Mouse (Mus musculus): ENCODE measurements at regions not wholly inside any gene's neighbourhood (a gene's known extent, or its start where the extent isn't known, plus 50 kb on each side); places are given as distances from the start of the nearest gene placed in this dataset.

DNA sequence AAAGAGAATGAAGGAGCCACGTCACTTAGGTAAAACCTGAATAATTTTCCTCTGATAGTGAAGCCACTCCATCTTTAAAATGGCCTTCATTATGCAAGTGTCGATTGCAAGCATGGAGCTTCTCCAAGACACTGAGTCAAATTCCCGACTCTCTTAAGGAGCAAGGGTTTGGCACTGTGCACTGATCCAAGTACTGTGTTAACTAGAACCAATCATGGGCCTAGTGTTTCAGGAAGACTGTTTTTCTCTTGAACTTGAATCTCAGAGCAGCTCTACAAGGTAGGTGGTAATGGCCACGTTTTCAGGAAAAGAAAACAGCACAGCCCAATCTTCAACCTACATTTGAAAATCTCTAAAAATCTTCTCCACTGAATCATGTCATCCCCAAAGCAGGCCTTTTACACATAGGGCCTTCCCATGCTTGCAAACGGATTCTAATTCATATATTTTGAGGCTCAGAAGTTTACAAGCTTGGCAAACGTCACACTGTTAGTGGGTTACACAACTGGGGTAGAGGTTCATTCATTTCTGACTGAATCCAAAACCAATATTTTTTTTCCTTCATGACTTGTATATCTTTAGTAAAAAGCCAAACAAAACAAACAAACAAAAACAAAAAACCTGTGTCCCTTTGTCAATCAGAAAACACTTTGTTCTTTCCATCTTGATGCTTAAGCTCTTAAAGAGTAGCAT, 342.2 kb upstream of the Zfp462 start:
- no peak for DNase-seq (ENCODE audit: extremely low read depth, low read depth)

DNA sequence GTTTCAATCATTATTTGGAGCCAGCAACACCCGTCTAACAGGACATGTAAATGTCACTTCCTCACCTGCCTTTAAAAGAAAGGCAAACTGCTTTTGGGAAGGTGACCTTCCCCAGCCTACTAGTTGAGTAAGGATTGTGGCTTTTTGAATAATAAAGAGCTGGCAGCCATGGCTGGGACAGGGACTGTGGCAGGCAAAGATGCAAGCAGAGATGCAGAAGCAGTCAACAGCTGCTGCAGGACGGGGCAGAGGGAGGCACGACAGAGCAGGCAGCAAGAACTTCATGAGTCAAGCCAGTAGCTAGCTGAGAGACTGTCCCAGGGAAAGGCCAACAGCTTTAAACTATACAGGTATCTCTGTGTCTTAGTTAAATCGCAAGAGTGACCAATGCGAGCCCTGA, 334.7 kb upstream of the Zfp462 start:
- DNase-seq (ENCODE audit: extremely low read depth, low read depth): no peak

DNA sequence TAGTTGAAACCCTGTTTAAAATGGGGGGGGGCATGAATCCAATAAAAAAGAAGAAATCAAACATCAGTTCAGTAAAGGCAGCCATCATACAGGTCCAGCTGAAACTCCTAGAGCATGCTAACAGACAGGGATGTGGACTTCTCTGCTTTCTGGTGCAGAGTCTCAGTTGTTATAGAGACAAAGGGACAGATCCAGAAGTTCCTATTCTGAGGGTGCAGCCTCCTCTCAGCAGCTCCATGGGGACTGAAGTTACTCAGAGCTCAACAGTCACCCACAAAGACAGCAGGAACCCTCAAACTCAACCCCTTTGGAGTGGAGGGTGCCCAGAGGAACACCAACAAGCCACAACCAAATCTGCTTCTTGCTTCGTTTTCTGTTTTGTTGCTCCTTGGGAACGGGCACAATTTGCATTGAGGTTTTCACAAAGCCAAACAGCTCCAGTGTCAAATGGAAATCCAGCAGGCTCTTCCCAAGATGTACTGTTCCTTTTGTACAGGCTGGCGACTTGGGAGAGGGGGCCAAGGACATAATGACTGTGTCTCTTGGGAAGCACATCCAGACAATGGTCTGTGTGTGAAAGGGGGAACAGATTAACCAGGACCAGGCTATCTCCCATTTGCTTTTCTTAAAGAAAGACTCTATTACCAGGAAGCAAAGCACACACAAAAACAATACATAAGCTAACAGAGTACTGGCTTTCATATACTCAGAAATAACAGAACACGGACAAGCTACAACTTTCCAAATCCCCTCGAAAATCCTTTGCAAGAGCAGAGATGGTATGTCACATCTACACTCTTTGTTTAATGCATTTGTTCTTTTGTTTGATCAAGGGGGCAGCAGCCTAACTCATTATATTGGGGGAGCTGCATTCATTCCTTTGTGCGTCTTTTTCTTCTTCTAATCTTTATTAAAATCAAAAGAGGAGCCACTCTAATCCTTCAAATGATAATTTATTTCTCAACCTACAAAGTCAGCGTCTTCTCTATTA, 332.6 kb upstream of the Zfp462 start:
- DNase-seq (ENCODE audit: extremely low read depth, low read depth): no peak

DNA sequence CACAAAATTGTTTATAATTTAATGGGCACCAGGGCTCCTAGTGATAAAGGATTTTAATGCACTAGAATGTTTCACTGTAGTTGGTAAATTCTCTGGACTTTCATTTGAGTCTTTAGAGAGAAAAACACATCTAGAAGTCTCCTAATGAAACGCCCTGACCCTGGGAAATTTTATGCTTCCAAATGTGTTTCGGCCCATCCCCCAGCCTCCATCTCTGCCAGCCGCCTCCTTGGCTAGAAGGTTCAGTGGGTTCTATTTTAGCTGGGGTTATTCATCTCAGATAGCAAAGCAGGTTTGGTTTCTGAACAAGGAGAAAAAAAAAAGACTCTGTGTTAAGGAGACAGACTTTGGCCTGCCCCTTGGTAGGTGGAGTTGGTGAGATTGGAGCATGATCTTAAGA, 331.8 kb upstream of the Zfp462 start:
- no peak for DNase-seq (ENCODE audit: extremely low read depth, low read depth)

DNA sequence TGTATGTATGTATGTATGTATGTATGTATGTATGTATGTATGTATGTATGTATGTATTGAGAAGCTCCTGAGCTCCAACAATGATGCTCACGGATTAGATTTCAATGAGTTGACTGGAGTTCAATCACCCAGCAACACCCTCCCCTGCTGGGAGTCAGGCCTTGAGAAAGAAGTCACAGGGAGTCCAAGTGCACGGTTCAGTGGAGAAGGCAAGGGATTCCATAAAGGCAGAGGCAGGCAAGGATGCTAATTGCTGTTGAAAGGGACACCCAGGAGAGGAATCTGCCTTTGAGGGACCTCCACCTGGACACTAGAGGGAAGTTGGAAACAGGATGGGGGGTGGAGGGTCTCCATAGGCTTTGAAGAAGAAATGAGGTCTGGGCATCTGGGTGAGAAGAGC, 331.2 kb upstream of the Zfp462 start:
- DNase-seq (ENCODE audit: extremely low read depth, low read depth): no peak

DNA sequence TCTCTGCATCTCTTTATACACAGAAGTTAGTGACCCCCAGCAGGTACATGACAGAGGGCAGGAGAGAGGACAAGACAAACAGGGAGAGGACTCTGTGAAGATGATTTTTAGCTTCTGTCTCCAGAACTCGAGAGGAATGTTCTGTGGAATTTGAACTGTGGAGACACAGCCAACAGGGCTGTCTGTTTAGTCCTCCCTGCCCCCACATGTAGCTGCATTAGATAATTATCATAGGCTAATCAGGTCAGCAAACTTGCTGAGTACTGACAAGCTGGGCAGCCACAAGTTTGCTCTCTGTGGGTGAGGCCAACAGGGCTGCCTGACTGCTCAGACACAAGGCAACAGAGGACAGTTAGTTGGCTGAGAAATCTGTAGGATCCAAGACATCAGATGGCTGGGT, 329.0 kb upstream of the Zfp462 start:
- DNase-seq (ENCODE audit: extremely low read depth, low read depth): no peak

DNA sequence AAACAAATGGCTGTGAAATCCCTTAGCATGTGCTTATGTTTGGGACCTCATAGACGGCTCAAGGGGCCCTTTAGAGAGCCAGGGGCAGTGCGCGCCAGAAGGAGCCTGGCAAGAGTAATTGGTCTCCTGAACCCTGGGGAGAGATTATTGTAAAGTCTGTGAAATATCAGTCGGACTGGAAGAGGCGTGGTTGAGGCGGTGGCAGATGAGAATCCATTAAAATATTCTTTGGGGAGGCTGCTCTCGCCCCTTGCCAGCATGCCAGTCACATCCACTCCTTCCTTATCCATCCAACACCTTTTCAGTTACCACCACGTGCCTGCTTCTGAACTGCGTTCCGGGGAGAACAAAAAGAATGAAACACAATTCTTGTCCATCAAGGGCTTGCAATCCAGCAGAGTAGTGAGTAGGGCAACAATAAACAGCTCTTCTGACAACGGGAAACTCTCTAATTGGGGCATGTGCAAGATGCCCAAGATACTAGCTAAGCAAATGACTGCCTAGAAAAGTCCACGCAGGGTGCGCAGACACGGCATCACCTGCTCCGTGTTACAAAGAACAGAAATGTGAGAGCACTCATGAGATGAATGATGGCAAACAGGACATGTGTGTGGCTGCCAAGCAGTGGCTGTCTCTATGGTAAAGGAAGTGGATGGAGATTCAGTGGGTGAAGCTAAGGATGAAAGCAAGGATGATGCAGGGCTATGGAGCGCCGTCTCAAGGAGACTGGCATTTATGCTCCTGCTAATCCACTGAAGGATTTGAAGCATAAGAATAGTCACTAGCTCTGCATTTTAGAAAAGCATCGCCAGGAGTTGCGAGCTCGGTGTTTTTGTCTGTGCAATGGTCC, 320.6 kb upstream of the Zfp462 start:
- DNase-seq (ENCODE audit: extremely low read depth, low read depth): no peak

DNA sequence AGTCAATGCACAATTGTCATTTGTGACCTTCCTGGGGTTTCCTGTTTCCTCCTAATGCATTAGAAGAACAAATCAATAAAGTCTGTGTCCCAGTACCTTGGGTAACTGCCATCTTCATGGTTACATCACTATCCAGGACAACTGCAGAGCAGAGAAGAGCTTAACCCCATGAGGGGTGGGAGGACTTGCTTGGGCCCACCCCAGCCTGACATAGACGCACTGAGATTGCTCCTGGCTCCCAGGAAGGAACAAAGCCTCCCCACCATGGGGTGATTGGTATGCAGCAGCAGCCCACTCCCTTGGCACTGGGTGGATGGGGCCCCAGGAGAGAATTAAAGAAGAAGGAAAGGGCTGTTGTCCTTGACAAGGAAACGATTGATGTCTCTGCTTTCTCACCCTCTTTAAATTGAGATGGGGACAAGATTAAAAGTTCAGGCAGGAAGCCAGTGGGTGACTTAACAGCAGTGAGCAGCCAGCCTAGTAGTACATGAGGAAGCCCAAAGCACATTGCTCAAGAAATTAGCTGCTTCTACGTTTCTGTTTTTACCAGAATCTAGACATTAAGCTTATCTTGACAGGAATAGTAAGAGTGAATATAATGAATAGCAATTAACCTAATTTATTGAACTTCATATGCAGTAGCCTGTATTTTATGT, 307.7 kb upstream of the Zfp462 start:
- DNase-seq (ENCODE audit: extremely low read depth, low read depth): no peak

DNA sequence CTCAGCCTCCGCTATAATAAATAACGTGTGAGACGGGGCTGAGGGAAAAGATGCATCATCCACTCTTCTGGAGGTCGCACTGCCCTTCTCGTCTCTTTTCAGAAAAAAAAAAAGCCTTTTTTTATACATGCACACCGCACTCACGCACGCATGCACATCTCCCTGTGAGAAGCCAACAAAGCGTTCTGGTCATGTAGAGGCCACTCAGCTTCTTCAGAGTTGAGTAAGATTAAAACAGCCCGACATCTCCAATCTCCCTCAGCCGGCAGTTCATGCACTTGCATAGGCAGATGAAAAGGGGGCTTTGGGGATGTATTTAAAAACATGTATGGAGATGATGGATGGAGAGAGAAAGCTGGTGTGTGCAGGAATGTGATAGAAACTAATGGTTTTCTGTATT, 298.8 kb upstream of the Zfp462 start:
- DNase-seq (ENCODE audit: extremely low read depth, low read depth): no peak

DNA sequence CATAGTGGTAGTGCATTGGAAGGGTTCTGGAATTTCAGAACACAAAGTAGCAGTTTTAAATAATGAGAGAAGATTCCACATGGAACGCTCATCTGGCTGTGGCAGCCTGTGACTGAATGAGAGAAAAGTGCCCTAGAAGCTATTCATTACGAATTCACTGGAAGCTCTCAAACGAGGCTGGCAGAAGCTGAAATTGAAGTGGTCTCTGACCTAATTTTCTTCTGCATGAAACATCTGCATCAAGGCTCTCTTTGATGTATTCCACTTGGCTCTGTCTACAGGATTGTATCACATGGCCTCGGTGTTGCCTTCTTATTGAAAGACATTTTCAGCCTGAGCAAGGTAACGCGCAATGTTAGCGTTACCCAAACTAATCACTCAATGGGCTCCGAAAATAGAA, 298.4 kb upstream of the Zfp462 start:
- no peak for DNase-seq (ENCODE audit: extremely low read depth, low read depth)

DNA sequence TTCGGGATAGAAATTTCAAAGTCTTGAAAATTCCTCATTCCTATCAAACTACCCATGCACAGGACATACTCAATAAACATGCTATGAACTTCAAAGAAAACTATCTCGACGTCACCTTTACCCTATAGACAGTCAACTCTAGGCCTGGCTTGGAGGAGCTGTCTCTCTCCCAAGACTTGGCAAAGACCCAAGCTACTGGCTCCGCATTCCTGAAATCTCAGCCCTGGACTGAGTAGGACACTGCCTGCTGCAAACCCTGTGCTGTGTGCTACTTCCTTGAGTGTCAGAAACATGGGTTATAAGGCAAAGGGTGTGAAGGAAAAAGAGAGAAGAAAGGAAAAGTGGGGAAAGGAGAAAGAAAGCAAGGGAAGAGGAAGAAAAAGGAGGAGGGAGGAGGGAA, 296.6 kb upstream of the Zfp462 start:
- no peak for DNase-seq (ENCODE audit: extremely low read depth, low read depth)

DNA sequence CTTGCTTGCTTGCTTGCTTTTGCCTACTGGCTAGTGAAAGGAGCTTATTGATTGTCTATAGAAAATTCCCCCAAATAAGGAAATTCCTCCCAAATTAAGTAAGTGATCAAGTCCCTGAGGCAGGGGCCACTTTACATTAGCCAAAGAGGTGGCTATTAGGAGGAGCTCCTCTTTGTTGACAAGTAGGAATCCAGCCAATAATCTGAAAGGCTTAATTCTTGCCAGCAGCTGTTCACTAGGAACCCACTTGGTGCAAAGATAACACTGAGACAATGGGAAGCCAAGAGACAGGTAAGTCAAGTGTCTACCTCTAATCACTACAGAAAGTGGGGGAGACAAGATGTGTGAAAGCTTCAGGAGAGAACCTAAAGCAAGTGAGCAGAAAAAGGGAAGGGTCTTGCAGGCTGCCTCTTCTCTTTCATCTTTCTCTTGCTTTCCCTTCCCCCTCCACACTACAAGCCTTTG, 293.2 kb upstream of the Zfp462 start:
- no peak for DNase-seq (ENCODE audit: extremely low read depth, low read depth)

DNA sequence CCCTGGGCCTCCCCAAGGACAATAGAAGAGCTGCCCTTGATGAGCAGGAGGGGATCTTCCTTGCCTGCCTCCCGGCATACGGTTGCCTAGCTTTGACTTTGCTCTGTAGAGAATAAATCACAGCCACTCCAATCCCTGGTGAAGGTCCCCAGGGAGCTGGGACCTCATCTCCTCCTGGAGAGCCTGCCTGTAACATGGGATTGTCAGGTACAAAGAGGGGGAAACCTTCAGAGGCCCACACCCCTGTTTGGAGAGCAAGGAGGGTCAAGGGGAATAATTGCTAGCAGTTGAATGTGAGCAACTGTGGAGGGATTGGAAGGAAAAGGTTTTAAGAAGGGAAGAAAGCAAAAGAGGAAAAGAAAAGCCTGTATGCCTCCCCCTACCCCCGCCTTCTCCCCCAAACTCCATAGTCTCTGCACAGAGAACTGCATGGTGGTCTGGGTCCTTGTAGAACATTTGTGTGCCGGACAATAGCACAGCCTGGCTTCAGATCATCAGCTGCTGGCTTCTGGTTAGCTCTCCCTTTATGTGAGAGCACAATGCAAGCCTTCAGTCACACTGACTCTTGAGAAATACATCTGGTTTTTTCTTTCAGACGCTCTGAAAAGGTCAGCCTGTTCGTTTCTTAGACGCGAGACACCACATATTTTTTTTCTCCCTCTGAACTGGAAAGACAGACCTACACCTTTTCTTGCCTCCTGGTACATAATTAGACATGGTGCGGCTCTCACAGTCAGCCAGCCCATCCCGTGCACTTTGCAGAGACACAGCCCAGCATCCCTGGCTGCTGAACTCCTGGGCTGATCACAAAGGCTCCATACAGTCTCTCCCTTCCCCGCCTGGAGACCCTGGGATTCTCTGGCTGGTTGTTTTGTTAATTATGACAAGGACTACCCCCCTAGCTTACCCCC, 292.5 kb upstream of the Zfp462 start:
- no peak for DNase-seq (ENCODE audit: extremely low read depth, low read depth)

DNA sequence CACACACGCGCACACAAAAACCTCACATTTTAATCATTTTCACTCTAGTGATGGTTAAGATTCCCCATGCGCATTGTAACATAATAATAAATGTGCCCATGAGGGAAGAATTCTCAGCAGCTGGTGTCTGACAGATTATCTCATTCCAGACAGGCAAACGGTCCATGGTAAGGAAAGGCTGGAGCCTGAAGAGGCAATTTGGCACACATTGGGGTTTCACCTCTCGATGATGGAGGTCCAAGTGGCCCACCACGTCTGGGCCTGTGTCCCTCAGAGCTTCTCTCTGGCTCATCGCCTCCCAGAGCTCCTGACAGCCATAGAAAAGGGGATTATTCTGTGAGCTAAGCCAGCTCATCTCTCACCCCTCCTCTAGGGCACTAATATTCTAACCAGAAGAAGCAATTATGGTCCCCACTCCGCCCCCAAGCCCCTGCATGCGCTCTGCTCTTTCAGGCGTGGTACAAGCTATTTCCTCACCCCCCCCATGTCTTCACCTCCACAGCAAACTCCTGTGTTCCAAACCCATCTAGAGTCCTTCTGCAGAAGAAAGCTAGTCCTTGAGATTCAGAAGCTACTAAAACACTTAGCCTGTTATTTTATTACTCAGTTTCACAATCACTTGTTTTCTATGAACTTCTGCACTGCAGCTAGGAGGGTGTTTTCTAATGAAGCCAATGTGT, 291.6 kb upstream of the Zfp462 start:
- DNase-seq (ENCODE audit: extremely low read depth, low read depth): no peak
